Mouse (Mus musculus) erythroblast, embryonic 14.5 days (primary cell): ENCODE results near the gene Cox14.

Source experiments
- GATA1 ChIP-seq: IDR thresholded peaks from 2 replicates; pipeline ENCODE4 v1.6.1; 2012; ENCODE audit warnings: low read length, inconsistent platforms, mixed read lengths
- TAL1 ChIP-seq: IDR thresholded peaks from 3 replicates; pipeline ENCODE4 v1.6.1; 2012; ENCODE audit warnings: low read length, inconsistent platforms, mixed read lengths

DNA sequence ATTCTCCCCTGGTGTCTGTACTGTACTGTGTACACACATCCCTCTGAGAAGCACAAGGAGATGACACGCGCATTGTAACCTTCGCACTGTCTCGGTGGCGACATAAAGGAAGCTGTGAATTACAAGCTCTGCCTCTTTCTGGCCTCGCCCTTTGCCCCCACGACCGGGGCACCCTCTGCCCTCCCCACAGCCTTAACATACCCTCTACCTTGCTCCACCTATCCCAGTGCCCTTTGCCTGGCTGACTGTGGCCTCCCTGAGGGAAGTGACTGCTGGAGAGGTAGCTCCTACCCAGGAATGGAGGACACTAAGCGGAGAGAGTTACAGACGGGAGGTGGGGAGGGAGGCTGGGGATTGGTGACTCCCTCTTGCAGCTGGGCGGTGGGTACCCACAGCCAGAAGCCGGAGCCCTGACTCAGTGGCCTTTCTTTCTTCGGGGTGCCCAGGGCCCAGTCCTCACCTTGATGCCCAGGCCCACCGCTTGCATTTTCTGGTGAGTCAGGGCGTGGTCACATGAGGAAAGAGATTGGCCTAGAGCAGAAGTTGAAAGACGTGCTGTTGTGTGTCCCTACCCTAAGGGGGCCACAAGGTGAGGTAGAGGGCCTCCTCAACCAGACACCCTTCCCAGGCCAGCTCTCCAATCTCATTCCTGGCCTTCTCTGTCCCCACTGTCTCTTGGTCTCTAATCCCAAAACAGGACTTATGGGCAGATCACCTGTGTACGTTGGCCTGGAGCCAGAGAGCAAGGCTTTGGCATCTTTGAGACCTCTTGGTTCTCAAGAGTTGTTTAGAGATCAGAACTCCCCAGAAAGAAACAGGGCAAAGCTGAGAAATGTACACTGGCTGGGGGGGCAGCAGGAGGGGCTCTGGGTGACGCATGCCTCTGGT lies 25.0 kb upstream of the Cox14 start:
- TF ChIP-seq TAL1 = no peak
- TF ChIP-seq GATA1 = no peak
